Mouse (Mus musculus): ENCODE measurements around the gene Gipc2.

- TF ChIP-seq CTCF (IDR thresholded peaks at IDR 0.05; ENCODE audit: extremely low read depth, insufficient read depth, low read length): no peak
- no peak for TF ChIP-seq POLR2A (IDR thresholded peaks at IDR 0.05; ENCODE audit: extremely low read depth, insufficient read depth, low read length)
These were observed 12.9 kb downstream of the Gipc2 start for GRCm38 (mm10) chr3:152153152-152153551.
